Mouse (Mus musculus) urinary bladder, adult 18-20 months (tissue): ENCODE measurements around the gene Grik4.

Source experiments
- DNase-seq, 2 experiments: peaks; one replicate each; pipeline ENCODE4 v3.0.0; 2022; ENCODE audit warnings: low spot score in 2 of 2, mixed read lengths in 2 of 2

The Grik4 gene

DNA sequence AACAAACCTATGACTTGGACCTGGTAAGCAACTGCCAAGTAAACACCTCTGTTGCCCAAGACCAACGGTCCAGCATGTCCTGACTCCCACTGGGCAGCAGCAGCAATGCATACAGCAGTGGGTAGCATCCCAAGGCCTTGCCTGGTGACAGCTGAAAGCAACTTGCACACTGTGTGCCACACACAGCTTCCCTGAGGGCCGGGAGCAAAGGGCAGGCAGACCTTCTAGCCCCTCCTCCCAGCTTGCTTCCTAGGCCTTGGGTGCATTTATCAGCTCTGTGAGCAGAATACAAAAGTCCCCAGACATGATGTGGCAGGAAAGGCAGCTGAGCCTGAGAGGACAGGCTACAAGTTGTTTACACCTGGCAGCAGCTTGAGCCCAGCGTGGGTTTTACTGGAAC lies 37.3 kb downstream of the Grik4 start:
- no peak for DNase-seq

DNA sequence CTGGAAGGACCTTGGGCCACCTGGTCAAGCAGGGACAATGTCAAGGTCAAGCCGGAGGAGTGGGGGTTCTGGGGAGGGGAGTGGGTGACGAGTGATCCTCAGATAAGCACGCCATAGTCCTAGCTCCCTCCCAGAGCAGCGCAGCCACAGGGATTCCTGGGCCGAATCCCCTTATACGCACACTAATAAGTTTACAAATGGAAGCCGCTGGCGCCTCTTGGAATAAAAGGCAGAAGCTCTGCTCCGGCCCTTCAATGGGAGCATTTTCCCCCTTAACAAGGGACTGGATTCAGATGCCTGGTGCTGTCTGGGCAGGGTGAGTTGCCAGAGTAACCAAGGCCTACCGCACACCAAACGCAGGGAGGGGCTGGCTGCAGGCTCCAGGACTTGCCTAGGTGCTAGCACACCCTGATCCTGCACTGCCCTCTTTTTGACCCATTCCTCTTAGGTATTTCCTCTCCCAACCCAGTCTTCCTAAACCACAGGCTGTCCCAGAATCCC lies 46.2 kb downstream of the Grik4 start:
- no peak for DNase-seq

DNA sequence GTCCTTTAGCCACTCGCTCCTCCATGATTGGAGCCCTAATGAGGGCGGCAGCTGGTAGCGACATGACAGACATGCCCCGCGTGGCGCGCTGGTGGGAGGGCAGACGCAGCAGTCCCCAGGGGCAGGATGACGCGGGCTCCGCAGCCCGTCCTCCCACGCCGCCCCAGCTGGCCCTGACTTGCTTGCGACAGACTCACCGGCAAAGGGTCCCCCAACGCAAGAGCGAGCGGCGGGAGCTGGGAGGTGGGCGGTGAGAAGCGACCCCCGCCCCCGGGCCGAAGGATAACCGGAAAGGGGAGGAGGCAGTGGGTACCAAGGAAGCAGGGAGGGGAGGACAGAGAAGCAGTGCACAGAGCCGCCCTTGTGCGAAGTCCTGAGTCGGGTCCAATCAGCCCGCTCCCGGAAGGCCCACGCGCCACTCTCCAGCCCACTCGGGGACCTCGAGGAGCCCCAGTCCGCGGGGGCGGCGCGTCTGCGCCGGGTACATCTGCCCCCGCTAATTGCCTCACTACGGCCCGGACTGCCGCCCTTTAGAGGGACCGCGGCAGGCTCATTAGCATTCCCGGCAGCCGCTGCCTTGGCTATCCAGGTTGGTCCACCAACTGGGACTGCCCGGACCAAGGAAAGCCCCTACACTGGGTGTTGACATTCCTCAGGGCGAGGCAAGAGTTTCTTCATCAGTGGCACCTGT lies 46.8 kb downstream of the Grik4 start:
- DNase-seq: peak; percentile 3 to 20

DNA sequence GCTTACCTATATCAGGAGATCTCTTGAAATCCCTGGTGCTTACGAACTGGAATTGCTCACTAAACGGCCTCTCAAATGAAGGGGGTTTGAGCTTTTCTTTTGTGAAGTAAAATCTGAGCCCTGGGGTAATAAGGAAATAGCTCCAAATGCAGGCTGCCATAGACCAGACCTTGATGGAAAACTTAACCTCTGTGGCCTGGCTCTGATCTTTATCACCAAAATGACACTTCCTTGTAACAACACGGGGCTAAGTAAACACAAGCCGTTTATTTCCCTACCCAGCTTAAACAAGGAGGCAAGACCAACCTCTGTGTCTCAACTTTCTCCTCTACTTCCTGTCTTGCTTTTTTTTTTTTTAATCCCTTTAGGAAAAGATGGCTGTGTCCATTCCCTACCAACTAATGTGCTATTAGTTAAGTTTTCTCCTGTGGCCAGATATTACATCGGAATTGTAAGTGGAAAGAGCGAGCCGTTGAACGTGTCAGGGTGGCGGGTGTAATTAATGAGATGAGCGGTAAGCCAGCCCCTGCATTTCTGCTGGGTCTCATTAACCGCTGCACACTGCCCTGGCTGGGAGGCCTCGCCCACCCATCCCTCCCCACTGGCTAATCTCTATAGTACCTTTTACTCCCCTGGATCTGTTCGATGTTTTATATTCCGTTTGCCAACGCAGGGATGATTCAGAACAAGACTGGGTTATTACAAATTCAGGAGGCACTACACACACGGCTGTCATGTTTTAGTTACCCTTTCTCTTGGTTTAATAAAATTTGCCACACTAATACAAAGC lies 47.7 kb downstream of the Grik4 start:
- no peak for DNase-seq

DNA sequence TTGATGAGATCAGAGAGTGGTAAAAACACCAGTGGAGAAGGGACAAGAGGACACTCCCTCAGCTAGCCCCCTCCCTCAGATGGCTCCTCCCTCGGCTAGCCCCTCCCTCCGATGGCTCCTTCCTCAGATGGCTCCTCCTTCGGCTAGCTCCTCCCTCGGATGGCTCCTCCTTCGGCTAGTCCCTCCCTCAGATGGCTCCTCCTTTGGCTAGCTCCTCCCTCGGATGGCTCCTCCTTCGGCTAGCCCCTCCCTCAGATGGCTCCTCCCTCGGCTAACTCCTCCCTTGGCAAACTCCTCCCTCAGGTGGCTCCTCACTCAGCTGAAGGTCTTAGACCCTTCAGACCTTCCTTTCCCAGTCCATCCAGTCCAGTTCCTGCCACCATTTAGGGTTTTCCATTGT lies 51.5 kb downstream of the Grik4 start:
- DNase-seq: no peak

DNA sequence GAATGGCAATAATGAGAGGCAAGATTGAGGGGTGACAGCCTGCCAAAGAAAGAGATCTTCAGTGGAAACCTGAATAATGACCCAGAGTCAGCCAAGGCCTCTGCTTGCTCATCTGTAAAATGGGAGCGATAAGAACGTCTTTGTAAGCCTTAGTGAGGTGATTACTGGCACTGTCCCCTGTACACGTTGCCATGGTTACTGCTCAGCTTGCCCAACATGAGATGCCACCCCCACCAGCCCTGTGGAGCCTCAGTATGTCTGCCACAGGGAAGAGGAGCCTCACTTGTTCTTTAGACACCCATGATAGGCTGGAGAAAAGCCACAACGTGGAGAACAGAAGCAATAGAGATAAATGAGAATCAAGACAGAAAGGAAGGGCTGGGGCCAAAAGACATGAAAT lies 56.4 kb downstream of the Grik4 start:
- DNase-seq: no peak

DNA sequence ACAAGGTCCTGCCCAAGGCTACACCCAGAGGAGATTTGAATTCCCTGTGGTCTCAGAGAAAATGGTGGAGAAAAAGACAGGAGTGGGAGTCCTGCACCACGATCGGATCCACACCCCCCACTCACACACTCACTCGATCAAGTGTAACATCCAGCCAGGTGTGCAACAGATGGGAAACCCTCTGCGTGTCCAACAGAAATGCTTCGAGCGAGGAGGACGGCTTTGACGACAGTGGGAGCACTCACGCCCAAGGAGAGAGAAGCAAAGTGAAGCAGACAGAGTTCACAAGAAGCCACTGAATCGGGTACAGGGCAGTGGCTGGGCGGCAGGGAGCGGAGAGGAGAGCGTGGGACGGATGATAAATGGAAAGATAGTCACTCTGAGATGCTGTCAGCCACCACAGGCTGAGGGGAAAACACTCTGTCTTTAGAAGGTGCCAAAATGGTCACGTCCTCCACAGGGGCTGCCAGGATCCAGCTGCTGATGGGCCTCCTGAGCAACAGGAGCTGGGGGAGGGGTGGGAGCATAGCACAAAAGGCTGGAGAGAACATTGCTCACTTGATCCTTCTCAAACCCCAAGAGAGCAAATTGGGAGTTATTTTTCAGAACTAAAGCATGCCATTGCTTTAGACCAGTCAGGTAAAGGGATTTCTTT lies 58.1 kb downstream of the Grik4 start:
- DNase-seq: no peak

DNA sequence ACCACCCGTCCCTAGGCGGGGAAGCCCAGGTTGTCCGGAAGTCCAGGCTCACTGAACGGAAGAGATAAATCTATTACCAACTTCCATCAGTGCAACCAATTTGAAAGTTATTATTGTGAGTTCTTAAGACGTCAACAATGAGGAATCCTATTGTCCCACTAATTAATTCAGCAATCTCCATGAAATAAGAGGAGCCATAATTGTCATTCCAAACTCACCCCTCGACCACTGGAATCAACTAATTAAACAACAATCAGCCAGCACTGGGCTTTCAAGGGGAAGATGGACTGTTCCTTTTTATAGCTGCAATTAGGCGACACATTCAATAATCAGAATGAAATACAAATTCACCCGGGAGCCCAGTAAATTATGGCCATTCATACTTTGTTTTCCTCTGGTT lies 58.7 kb downstream of the Grik4 start:
- DNase-seq: no peak

DNA sequence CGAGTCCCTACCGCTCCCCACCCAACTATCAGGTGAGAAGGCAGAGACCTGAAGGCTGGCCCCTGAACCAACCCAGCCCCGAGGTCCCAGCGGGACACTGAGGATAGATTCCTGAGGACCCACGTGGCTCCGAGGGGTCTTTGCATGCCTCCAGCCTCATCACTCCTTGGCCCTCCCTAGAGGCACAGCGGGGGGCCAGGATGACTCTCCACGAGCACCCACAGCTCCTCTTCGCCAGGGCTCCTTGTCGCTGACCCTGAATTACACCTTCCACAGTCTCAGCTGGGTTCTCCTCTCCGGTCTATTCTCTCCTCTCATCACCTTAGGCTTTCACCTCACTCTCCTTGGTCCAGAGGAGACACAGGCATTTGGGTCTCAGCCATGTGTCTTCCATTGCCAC lies 59.2 kb downstream of the Grik4 start:
- no peak for DNase-seq

DNA sequence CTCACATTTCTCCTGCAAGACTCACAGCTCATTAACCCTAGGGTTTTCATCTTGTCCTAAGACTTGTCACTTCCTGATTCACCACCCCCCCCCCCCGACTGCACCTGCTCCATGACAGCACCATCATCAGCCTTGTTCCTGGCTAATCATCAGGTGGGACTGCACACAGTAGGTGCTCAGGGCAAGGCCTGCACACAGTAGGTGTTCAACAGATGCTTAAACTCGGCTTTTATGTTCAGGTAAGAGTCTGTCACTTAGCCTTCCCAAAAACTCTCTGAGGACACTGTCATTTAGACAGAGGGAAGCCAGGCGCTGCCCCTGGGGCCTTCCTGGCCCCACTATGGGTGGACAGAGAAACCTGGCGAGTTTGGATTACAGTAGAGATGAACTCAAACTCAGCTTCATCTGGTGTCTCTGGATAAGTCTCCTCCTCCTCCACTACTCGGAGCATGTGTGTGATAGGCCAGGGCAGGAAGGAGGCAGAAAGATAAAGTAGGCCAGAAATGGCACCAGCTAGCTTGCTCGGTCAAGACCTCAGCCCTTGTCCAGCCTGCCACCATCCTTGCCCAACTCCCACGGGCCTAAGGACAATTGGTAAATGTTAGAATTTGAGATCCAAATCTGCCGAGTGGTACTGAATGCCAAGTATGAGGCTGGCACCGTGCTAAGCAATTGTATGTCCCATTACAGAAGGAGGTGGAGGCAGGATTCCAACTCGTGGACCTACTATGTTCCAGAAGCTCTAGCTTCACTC lies 61.1 kb downstream of the Grik4 start:
- no peak for DNase-seq

DNA sequence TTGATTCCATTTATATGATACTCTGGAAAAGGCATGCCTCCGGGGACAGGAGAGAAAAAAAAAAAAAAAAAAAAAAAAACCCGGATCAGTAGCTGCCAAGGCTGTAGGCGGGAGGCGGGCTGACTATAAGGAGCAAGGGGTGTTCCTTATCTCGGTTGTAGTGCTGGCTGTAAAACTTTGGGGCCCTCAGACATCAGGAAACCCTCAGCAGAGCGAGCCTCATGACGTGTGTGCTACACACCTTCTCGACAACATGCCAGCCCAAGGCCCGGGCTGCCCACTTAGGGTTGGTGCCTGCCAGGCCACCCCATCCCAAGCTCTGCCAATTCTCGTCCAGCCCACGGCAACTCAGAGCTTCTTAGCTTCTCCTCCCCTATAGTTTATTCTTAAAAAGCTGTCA lies 62.0 kb downstream of the Grik4 start:
- no peak for DNase-seq

DNA sequence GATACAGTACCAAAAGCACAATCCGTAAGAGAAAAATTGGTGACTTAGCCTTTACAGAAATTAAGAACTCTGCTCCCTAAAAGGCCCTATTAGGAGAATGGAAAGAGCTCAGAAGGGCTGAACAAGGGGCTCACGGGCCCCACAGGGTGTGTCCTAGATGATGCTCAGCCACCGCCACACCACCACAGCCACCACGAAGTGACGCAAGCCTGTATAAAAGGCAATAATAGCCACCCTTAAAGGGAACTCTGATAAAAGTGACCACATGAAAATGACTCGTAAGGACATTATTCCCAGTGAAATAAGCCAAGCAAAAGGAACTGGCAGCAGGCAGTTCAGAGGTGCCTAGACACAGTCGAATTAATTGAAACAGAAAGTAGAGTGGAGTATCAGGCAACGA lies 63.3 kb downstream of the Grik4 start:
- DNase-seq: no peak

DNA sequence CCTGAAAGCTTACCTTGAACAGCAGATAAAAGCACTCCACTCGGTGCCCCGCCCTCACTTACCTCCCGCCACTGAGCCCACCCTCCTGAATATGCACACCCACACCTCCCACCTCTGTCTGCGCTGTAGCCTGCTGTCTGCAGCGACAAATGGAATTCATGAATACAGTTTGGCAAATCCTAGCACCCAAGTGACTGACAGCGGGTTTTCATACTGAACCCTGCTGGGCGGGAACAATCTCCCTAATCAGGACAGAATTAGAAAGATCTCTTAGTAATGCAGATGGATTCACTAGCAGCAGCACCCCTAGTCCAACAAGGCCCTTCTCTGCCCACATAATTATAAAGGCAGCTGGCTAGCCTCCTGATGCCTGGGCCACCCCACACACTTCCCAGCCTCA lies 65.9 kb downstream of the Grik4 start:
- DNase-seq: no peak

DNA sequence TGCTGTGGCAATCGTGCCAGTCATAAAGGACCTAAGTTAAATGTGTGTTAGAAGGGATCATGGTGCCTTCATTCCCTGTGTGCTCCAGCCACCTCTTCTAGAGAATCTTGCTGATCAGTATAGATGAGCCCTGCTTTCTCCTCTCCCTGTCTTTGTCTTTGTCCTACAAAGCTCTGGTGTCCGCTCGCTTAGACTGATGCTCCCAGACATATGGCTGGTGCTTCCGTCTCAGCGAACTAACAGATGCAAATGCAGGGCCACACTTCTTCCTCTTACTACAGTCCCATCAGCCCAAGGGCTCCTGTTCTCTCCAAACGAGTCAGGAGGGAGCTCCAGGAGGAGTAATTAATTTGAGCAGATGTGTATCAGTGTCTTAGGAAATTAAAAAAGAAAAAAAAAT lies 71.4 kb downstream of the Grik4 start:
- DNase-seq: no peak

DNA sequence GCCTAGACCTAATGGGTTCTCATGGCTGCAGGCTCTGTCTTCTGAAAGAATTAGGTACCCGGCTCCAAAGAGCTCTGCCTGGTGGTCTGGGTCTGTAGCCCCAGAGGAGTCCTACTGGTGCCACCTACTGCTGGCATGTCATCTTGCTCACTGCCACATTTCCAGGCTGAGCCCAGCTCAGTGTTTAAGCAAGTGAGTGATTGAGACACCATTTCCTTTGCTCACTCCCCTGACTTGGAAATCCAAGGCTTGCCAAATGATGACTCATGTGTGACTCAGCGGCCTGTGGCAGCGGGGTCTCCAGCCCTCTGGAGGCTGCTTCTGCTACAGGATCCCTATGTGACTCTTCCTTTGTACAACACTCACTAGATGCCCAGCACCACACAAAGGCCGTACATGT lies 72.6 kb downstream of the Grik4 start:
- DNase-seq: no peak

DNA sequence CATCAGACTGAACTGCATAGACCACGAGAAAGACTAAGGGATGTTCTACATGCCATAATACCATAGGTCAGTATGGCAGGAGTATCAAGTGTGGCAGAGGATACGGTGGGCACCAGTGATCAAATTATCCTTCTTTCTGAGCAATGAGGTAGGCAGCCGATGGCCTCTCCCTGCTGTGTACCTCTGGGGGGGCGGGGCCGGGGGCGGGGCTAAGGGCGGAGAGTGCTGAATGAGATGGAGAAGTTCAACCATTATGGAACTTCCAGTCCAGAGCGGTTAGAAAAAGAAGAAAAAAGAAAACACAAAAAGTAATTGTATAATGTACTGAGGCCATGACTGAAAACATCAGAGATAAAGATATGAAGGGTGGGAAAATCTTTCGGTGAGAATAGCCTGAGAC lies 74.0 kb downstream of the Grik4 start:
- no peak for DNase-seq

DNA sequence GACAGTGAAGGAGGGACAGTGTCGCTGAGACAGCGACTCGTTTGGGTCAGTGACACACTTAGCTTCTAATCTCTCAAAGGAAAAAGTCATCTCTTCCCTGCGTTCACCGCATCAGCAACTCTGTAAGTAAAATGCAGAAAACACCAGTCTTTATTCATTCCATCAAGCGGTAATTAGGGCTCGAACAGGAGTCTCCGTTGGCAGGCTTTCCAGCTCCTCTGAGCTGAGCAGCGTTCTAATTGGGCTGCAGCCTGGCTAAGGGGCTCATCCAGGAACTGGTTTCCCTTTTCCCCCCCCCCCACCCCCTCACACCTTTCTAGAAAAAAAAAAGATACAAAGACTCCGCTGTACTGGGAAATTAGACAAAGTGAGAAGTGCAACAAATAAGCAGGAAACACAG lies 75.8 kb downstream of the Grik4 start:
- no peak for DNase-seq

DNA sequence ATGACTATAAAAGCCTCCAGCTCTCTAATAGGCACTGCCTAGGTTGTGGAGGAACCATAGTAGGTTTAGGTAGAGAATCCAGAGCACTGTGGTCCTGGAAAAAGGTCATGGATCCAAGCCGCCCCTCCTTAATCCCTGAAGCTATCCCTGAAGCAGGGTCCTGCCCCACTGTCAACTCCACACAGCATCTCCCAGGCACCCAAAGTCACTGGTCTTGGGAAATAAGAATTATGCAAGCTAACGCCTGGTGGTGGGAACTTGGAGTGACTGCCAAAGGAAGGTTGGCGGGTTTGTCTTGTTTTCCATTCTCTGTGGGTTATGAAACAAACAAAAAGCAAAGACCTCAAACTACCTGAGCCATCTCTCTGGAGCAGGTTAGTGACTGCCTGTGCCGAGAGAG lies 77.6 kb downstream of the Grik4 start:
- DNase-seq: no peak

DNA sequence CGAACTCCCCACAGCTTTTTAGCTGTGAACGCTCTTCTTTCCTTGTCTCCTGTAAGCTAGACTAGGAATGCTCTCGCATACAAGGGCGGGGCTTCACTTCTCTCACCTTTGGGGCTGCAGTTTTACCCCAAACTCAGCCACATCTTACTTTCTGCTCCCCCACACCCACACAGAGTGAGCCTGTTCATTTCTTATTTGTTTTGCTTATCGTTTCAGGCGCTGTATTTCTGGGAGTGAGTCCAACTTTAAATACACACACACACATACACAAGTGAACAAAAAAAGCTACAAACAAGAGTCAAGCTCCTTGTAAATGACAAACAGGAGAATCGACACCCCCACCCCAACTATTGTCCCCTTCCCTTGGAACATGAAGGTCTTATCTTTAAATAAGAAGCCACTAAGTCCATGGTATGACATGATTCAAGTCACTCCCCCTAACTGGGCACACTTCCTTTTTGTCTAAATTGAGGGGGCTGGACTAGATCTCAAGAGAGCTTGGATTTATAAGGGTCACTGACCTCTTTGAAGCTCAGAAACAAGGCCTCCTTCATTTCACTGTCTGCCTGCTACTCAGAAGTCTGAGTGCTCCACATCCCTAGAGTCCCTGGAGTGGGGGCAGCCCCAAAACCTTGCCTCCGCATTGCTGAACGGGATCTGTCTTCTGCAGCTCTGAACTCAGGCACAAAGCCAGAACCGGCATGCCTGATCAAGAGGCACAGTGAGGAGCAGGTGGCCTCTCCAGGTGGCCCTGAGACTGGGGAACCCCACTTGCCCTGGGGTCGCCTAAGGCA lies 79.1 kb downstream of the Grik4 start:
- no peak for DNase-seq

DNA sequence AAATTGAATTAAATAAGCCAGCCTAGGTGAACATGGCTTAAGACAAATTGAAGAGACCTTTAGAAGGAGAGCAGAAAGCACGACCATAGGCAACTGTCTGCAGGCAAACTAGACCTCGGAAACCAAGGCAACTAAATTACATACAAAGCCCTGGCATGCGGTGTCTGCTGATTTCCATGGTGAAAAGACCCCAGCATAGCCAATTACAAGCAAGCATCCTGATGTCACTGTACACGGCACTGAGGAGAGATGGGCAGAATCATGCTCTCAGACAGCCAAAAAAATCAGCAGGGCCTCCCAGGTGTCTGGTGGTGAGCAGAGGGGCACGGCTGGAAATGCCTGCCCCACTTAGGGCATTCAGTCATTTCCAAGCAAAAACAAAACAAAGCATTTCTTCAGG lies 80.9 kb downstream of the Grik4 start:
- DNase-seq: no peak

DNA sequence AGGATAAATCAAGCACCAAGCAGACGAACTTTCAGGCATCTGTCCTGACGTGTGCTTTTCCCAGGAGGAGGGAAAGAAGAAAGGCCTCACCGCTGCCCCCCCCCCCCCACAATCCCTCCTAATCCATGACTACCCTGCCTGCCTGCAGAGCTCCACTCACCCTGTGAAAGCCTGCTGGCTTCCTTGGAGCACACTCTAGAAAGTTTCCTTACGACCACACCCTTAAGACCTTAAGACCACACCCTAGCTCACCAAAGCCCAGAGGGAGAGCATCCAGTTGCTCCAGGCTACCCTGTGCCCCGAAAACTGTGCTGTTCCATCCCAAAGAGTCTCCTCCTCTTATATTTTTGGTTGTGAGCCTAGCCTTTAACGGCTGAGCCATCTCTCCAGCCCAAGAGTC lies 82.6 kb downstream of the Grik4 start:
- no peak for DNase-seq
